Mouse (Mus musculus) hindbrain, postnatal 0 days (tissue): ENCODE data around the gene Zmym2. TPM values are rescaled to one million over a fixed set of nuclear protein-coding genes. Genes with fewer than 3 reads are reported as not detected.

ENCODE experiments used
- ATAC-seq: fragments of 200-750 bp; cut with Nextera tagmentation; 2 replicates; pipeline ENCODE4 v1.8.0; 2017; ENCODE audit warnings: mild to moderate bottlenecking, moderate TSS enrichment, moderate library complexity
- DNase-seq: peaks from one replicate; pipeline ENCODE4 v3.0.0-alpha.2; 2015; ENCODE audit warnings: low spot score
- H3K27ac ChIP-seq: fragments of 300-500 bp; sonication (generic); 2 replicates; pipeline ENCODE4 v1.5.1; 2014; ENCODE audit warnings: mild to moderate bottlenecking
- H3K27me3 ChIP-seq: fragments of 300-500 bp; sonication (generic); 2 replicates; pipeline ENCODE4 v1.6.1; 2014; ENCODE audit warnings: low read length, mixed read lengths; ENCODE audit not compliant: insufficient read depth
- H3K36me3 ChIP-seq: fragments of 300-500 bp; sonication (generic); 2 replicates; pipeline ENCODE4 v1.6.1; 2014; ENCODE audit warnings: low read length, mixed read lengths; ENCODE audit not compliant: insufficient read depth
- H3K4me1 ChIP-seq: fragments of 300-500 bp; sonication (generic); 2 replicates; pipeline ENCODE4 v1.6.1; 2014; ENCODE audit warnings: antibody characterized with exemption, low read length, mixed read lengths; ENCODE audit not compliant: insufficient read depth
- H3K4me2 ChIP-seq: fragments of 300-500 bp; sonication (generic); 2 replicates; pipeline ENCODE4 v1.6.1; 2014; ENCODE audit warnings: low read depth, mild to moderate bottlenecking, low read length, moderate library complexity, mixed read lengths
- H3K4me3 ChIP-seq: fragments of 300-500 bp; sonication (generic); 2 replicates; pipeline ENCODE4 v1.5.1; 2014; ENCODE audit warnings: low read length
- H3K9ac ChIP-seq: fragments of 300-500 bp; sonication (generic); replicated peaks from 2 replicates; pipeline ENCODE4 v1.6.1; 2014; ENCODE audit warnings: mild to moderate bottlenecking, low read length, moderate library complexity, mixed read lengths
- H3K9me3 ChIP-seq: fragments of 300-500 bp; sonication (generic); 2 replicates; pipeline ENCODE4 v1.6.1; 2016; ENCODE audit warnings: low read length, mixed read lengths
- CTCF ChIP-seq: IDR thresholded peaks from 2 replicates; pipeline ENCODE4 v1.5.1; 2016; ENCODE audit warnings: antibody characterized with exemption, control low read depth, low read depth
- WGBS: fragments of 180-500 bp; shearing (Covaris S2); extraction: QIAGEN DNeasy Blood & Tissue Kit; methylation state at CpG from one replicate; pipeline ENCODE4 v1.1.7; 2014; 5-methylcytosine and 5-hydroxymethylcytosine counted together
- polyA plus RNA-seq: library from polyadenylated mRNA; unstranded; fragments of >200 nt; fragmentation: Nextera tagmentation; extraction: Ambion mirVana; gene quantifications from 2 replicates; pipeline ENCODE4 v1.2.1, GENCODE M21; 2015
- total RNA-seq: library from RNA; depleted of rRNA; stranded (reverse); fragments of >200 nt; gene quantifications from 2 replicates; pipeline ENCODE4 v1.2.3, GENCODE M21; 2014; rRNA removed

Gene Zmym2
- total and polyA plus RNA-seq, 2 experiments from 2014 or later: 28.5 to 37.1 TPM

DNA sequence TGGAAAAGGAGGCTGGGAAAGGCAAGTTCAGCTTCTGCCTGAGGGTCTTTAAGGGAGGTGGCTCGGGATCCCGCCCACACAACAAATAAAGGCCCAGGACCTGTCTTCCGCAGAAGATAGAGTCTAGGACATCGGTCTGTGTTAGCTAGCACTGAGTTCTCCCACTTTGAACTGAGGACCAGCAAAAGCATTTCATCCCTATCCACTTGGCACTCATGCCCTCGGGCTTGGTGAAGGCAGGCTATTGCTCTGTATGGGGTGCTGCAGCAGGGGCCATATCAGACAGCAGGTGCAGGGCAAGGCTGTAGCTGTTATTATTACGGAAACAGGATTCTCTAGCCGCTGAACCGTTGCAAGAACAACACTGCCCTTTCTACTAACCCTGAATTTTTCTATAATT is 83.2 kb downstream of the Zmym2 start:
- ATAC-seq: no peak
- TF ChIP-seq CTCF: no peak
- Histone ChIP-seq H3K9me3 (no peaks in the 10 kb centered on the region), H3K27ac (no peak overlapping the region), H3K9ac (no peak overlapping the region), H3K36me3 (no peaks in the 10 kb centered on the region), H3K4me1 (no peaks in the 10 kb centered on the region), H3K4me3 (no peak overlapping the region), H3K4me2 (no peak overlapping the region), H3K27me3 (no peaks in the 10 kb centered on the region)
- WGBS: 66% methylated on average over 8 of the region's 8 CpGs
- DNase-seq: no peak

DNA sequence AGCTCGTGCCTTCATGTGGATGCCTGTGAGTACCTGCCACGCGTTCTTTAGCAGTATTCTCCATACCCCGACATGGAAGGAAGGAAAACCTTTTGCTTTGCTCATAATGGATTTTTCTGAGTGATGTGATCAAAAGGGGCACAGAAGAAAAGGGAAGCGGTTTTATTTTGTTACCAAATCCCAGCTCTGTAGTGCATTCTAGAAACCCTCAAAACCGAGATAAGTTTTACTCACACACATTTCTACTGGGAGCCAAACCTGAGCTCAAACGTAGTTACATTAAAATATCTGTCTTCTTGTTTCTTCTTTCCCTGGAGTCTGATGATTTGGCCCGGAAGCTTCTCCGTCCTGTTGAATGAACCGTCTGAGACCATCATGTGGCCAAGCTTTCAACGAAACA is 83.7 kb downstream of the Zmym2 start:
- no peak for ATAC-seq
- no peak overlapping the region for H3K27ac ChIP-seq
- 50% methylated on average over 11 of the region's 11 CpGs for WGBS

GRCm38 (mm10) chr14:56978045-56978655 is 91.7 kb downstream of the Zmym2 start:
- H3K27ac ChIP-seq: no peak overlapping the region
- H3K4me1 ChIP-seq: no peaks in the 10 kb centered on the region
- H3K36me3 ChIP-seq: no peaks in the 10 kb centered on the region
- H3K9me3 ChIP-seq: no peaks in the 10 kb centered on the region
- no peak for TF ChIP-seq CTCF
- H3K9ac ChIP-seq: no peak overlapping the region
- DNase-seq (peak; percentile 9), ATAC-seq (no peak)
- WGBS: 47% methylated on average over 8 of the region's 8 CpGs
- H3K4me3 ChIP-seq: no peak overlapping the region
- H3K27me3 ChIP-seq: no peaks in the 10 kb centered on the region
- H3K4me2 ChIP-seq: no peak overlapping the region

More for the DNA sequence above, 83.7 kb downstream of the Zmym2 start:
- no peaks in the 10 kb centered on the region for H3K27me3 ChIP-seq
- no peaks in the 10 kb centered on the region for H3K36me3 ChIP-seq
- DNase-seq: no peak
- no peaks in the 10 kb centered on the region for H3K9me3 ChIP-seq
- H3K4me1 ChIP-seq: no peaks in the 10 kb centered on the region
- no peak overlapping the region for H3K4me2 ChIP-seq
- no peak overlapping the region for H3K9ac ChIP-seq
- H3K4me3 ChIP-seq: no peak overlapping the region
- no peak for TF ChIP-seq CTCF

DNA sequence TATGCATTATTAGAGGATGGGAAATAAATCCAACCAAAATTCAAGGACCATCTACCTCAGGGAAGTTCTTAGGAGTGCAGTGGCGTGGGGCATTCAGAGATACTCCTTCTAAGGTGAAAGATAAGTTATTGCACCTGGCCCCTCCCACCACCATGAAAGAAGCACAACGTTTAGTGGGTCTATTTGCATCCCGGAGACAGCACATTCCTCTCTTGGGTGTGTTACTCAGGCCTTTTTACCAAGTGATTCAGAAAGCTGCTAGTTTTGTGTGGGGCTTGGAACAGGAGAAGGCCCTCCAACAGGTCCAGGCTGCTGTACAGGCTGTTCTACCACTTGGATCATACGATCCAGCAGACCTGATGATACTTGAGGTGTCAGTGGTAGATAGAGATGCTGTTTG is 102.2 kb downstream of the Zmym2 start:
- Histone ChIP-seq H3K36me3 (no peaks in the 10 kb centered on the region), H3K9me3 (no peaks in the 10 kb centered on the region), H3K9ac (no peak overlapping the region), H3K27me3 (no peaks in the 10 kb centered on the region), H3K4me2 (no peak overlapping the region), H3K27ac (no peak overlapping the region), H3K4me3 (no peak overlapping the region), H3K4me1 (no peaks in the 10 kb centered on the region)
- DNase-seq (no peak), ATAC-seq (no peak)
- WGBS: 75% methylated on average over 4 of the region's 4 CpGs
- TF ChIP-seq CTCF: no peak

Other genes with a start within 250 kb of the Zmym2 start
- 13.7 and 20.8 TPM in 2 replicates for gene Mphosph8, start 218.4 kb upstream of the Zmym2 start, total RNA-seq
- gene Mphosph8, start 218.4 kb upstream of the Zmym2 start, polyA plus RNA-seq: 36.4 and 42.6 TPM in 2 replicates
- gene Pspc1, start 108.3 kb upstream of the Zmym2 start, total RNA-seq: 42.0 and 45.1 TPM in 2 replicates
- gene Pspc1, start 108.3 kb upstream of the Zmym2 start, polyA plus RNA-seq: 32.8 and 34.5 TPM in 2 replicates
- 12.1 and 12.4 TPM in 2 replicates for gene Zmym5, start 74.9 kb upstream of the Zmym2 start, total RNA-seq
- gene Zmym5, start 74.9 kb upstream of the Zmym2 start, polyA plus RNA-seq: 25.3 and 25.9 TPM in 2 replicates
- 0.52 TPM in 1 of 2 replicates, not detected in the other for gene Gja3, start 171.4 kb downstream of the Zmym2 start, total RNA-seq
- 0.76 and 1.4 TPM in 2 replicates for gene Gja3, start 171.4 kb downstream of the Zmym2 start, polyA plus RNA-seq
- gene Gjb2, start 218.0 kb downstream of the Zmym2 start, total RNA-seq: 9.9 and 11.4 TPM in 2 replicates
- 19.1 TPM in 2 replicates for gene Gjb2, start 218.0 kb downstream of the Zmym2 start, polyA plus RNA-seq
- gene Gm4491, start 229.2 kb downstream of the Zmym2 start, total RNA-seq: 0.11 TPM in 1 of 2 replicates, not detected in the other
- 0.11 TPM in 1 of 2 replicates, not detected in the other for gene Gm4491, start 229.2 kb downstream of the Zmym2 start, polyA plus RNA-seq
- gene Gjb6, start 247.0 kb downstream of the Zmym2 start, total RNA-seq: 19.5 and 25.6 TPM in 2 replicates
- 29.6 and 30.6 TPM in 2 replicates for gene Gjb6, start 247.0 kb downstream of the Zmym2 start, polyA plus RNA-seq